Mouse (Mus musculus): ENCODE results near the gene Cstb. TPM values are rescaled to one million over a fixed set of nuclear protein-coding genes. Genes with fewer than 3 reads are reported as not detected.
A peak's percentile ranks its signal among the peaks of the same experiment; 100 is the strongest.

The Cstb gene
- 355 TPM for polyA plus RNA-seq (2012; fragmentation: generic; extraction: Trizol)
- long read RNA-seq, experiment 1, transcript Cstb-201 (3 exons, 603 nt), result major isoform, 194 of 195 reads
- long read RNA-seq, experiment 1, partial matches to known transcripts, result 1 of 195 reads
- long read RNA-seq, experiment 1, other reads (novel, unspliced or antisense), result 0 of 195 reads
- long read RNA-seq, experiment 2, transcript Cstb-201 (3 exons, 603 nt), result major isoform, 19 of 21 reads
- long read RNA-seq, experiment 2, partial matches to known transcripts, result 1 of 21 reads
- long read RNA-seq, experiment 2, other reads (novel, unspliced or antisense), result 1 of 21 reads

- Histone ChIP-seq H3K36me3 (ENCODE audit: control insufficient read depth, insufficient read depth) (peaks cover 26% of the 10 kb centered on the region), H3K79me2 (ENCODE audit: control insufficient read depth, insufficient read depth) (peaks cover 16% of the 10 kb centered on the region), H3K79me3 (ENCODE audit: low read depth) (peaks cover 14% of the 10 kb centered on the region), H3K27me3 (ENCODE audit: control insufficient read depth, insufficient read depth, insufficient read length) (no peaks in the 10 kb centered on the region), H3ac (ENCODE audit: control insufficient read depth, insufficient read length, low read depth) (peak within 1 kb of the TSS; percentile 99), H3K4me3 (ENCODE audit: insufficient read depth, poor library complexity, severe bottlenecking) (peak within 1 kb of the TSS; percentile 76)
- no peak for TF ChIP-seq MYOG (IDR thresholded peaks at IDR 0.05; ENCODE audit: control insufficient read depth, extremely low read depth, insufficient read length)
- no peak for TF ChIP-seq MYOD1 (IDR thresholded peaks at IDR 0.05; ENCODE audit: control insufficient read depth, insufficient read length, low read depth)
- TF ChIP-seq USF1 (IDR thresholded peaks at IDR 0.05; ENCODE audit: low read depth), result peak; percentile 88
- TF ChIP-seq FOSL1 (IDR thresholded peaks at IDR 0.05; ENCODE audit: insufficient read depth, low read length, poor library complexity, severe bottlenecking), result no peak
Measured at GRCm38 (mm10) chr10:78425181-78426041, at the start of gene Cstb. Cstb (plus strand) TSS chr10:78425669.

- H3K4me3 ChIP-seq (ENCODE audit: insufficient read depth, poor library complexity, severe bottlenecking), result no peak overlapping the region
- TF ChIP-seq MYOD1 (IDR thresholded peaks at IDR 0.05; ENCODE audit: control insufficient read depth, insufficient read length, low read depth), result no peak
- no peak for TF ChIP-seq MAX (IDR thresholded peaks at IDR 0.05)
- no peak for TF ChIP-seq FOSL1 (IDR thresholded peaks at IDR 0.05; ENCODE audit: insufficient read depth, low read length, poor library complexity, severe bottlenecking)
- no peak for TF ChIP-seq MYOG (IDR thresholded peaks at IDR 0.05; ENCODE audit: control insufficient read depth, extremely low read depth, insufficient read length)
- TF ChIP-seq CEBPB (IDR thresholded peaks at IDR 0.05; ENCODE audit: low read depth), result no peak
- TF ChIP-seq USF1 (IDR thresholded peaks at IDR 0.05; ENCODE audit: low read depth), result no peak
- no peak for TF ChIP-seq CTCF (IDR thresholded peaks at IDR 0.05; ENCODE audit: control insufficient read depth, insufficient read depth, insufficient read length)
- peaks cover 7% of the 10 kb centered on the region for H3K27me3 ChIP-seq (ENCODE audit: control insufficient read depth, insufficient read depth, insufficient read length)
- H3K36me3 ChIP-seq (ENCODE audit: control insufficient read depth, insufficient read depth), result no peaks in the 10 kb centered on the region
- H3ac ChIP-seq (ENCODE audit: control insufficient read depth, insufficient read length, low read depth), result no peak overlapping the region
- no peaks in the 10 kb centered on the region for H3K79me2 ChIP-seq (ENCODE audit: control insufficient read depth, insufficient read depth)
- H3K79me3 ChIP-seq (ENCODE audit: low read depth), result no peaks in the 10 kb centered on the region
Measured at GRCm38 (mm10) chr10:78378516-78378915, 47.0 kb upstream of the Cstb start.

- TF ChIP-seq MAX (IDR thresholded peaks at IDR 0.05), result no peak
- no peak for TF ChIP-seq FOSL1 (IDR thresholded peaks at IDR 0.05; ENCODE audit: insufficient read depth, low read length, poor library complexity, severe bottlenecking)
- TF ChIP-seq CTCF (IDR thresholded peaks at IDR 0.05; ENCODE audit: control insufficient read depth, insufficient read depth, insufficient read length), result no peak
- TF ChIP-seq MYOG (IDR thresholded peaks at IDR 0.05; ENCODE audit: control insufficient read depth, extremely low read depth, insufficient read length), result no peak
- TF ChIP-seq MYOD1 (IDR thresholded peaks at IDR 0.05; ENCODE audit: control insufficient read depth, insufficient read length, low read depth), result no peak
- TF ChIP-seq USF1 (IDR thresholded peaks at IDR 0.05; ENCODE audit: low read depth), result no peak
Measured at GRCm38 (mm10) chr10:78383567-78383966, 41.9 kb upstream of the Cstb start.

GRCm38 (mm10) chr10:78385520-78385919, 39.9 kb upstream of the Cstb start:
- Histone ChIP-seq H3K79me2 (ENCODE audit: control insufficient read depth, insufficient read depth) (no peaks in the 10 kb centered on the region), H3K27me3 (ENCODE audit: control insufficient read depth, insufficient read depth, insufficient read length) (peaks cover 25% of the 10 kb centered on the region), H3K4me3 (ENCODE audit: insufficient read depth, poor library complexity, severe bottlenecking) (no peak overlapping the region), H3K79me3 (ENCODE audit: low read depth) (no peaks in the 10 kb centered on the region), H3ac (ENCODE audit: control insufficient read depth, insufficient read length, low read depth) (no peak overlapping the region), H3K36me3 (ENCODE audit: control insufficient read depth, insufficient read depth) (no peaks in the 10 kb centered on the region)
- TF ChIP-seq MYOD1 (IDR thresholded peaks at IDR 0.05; ENCODE audit: control insufficient read depth, insufficient read length, low read depth), result no peak
- no peak for TF ChIP-seq USF1 (IDR thresholded peaks at IDR 0.05; ENCODE audit: low read depth)
- no peak for TF ChIP-seq MYOG (IDR thresholded peaks at IDR 0.05; ENCODE audit: control insufficient read depth, extremely low read depth, insufficient read length)
- TF ChIP-seq MAX (IDR thresholded peaks at IDR 0.05), result no peak
- TF ChIP-seq CTCF (IDR thresholded peaks at IDR 0.05; ENCODE audit: control insufficient read depth, insufficient read depth, insufficient read length), result no peak
- TF ChIP-seq FOSL1 (IDR thresholded peaks at IDR 0.05; ENCODE audit: insufficient read depth, low read length, poor library complexity, severe bottlenecking), result no peak
- TF ChIP-seq CEBPB (IDR thresholded peaks at IDR 0.05; ENCODE audit: low read depth), result no peak

More at GRCm38 (mm10) chr10:78383567-78383966, 41.9 kb upstream of the Cstb start:
- H3K79me3 ChIP-seq (ENCODE audit: low read depth), result no peaks in the 10 kb centered on the region
- peaks cover 10% of the 10 kb centered on the region for H3K27me3 ChIP-seq (ENCODE audit: control insufficient read depth, insufficient read depth, insufficient read length)
- H3K36me3 ChIP-seq (ENCODE audit: control insufficient read depth, insufficient read depth), result no peaks in the 10 kb centered on the region
- no peak overlapping the region for H3K4me3 ChIP-seq (ENCODE audit: insufficient read depth, poor library complexity, severe bottlenecking)
- no peaks in the 10 kb centered on the region for H3K79me2 ChIP-seq (ENCODE audit: control insufficient read depth, insufficient read depth)
- H3ac ChIP-seq (ENCODE audit: control insufficient read depth, insufficient read length, low read depth), result no peak overlapping the region

GRCm38 (mm10) chr10:78388216-78388980, 37.1 kb upstream of the Cstb start:
- Histone ChIP-seq H3K79me3 (ENCODE audit: low read depth) (no peaks in the 10 kb centered on the region), H3K4me3 (ENCODE audit: insufficient read depth, poor library complexity, severe bottlenecking) (no peak overlapping the region), H3K79me2 (ENCODE audit: control insufficient read depth, insufficient read depth) (no peaks in the 10 kb centered on the region), H3ac (ENCODE audit: control insufficient read depth, insufficient read length, low read depth) (peak overlapping the region; percentile 4), H3K27me3 (ENCODE audit: control insufficient read depth, insufficient read depth, insufficient read length) (peaks cover 21% of the 10 kb centered on the region), H3K36me3 (ENCODE audit: control insufficient read depth, insufficient read depth) (no peaks in the 10 kb centered on the region)
- TF ChIP-seq MYOD1 (IDR thresholded peaks at IDR 0.05; ENCODE audit: control insufficient read depth, insufficient read length, low read depth), result no peak
- TF ChIP-seq MYOG (IDR thresholded peaks at IDR 0.05; ENCODE audit: control insufficient read depth, extremely low read depth, insufficient read length), result no peak
- no peak for TF ChIP-seq CEBPB (IDR thresholded peaks at IDR 0.05; ENCODE audit: low read depth)

All from C2C12 (cell line).